Mouse (Mus musculus): ENCODE results near the gene Ndel1.

DNA sequence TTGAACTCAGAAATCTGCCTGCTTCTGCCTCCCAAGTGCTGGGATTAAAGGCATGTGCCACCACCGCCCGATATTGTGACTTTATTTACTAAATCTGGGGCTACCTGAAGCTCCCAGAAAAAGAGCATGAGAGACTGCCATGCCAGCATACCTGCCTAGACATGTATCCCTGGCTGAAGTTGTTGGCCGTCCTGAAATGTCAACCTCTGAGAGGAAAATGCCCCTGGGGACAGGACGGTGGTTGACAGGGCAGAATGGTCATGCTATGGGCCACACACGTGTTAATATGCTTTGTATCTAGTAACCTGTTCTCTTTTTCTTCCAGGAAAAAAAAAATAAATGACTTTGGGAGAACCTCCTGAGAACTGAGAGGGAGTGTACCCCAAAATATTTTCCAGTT, 14.4 kb upstream of the Ndel1 start:
- no peak for TF ChIP-seq POLR2A (IDR thresholded peaks at IDR 0.05; ENCODE audit: extremely low read depth, insufficient read depth, low read length)
- no peak for TF ChIP-seq CTCF (IDR thresholded peaks at IDR 0.05; ENCODE audit: extremely low read depth, insufficient read depth, low read length)

Data from cortical plate, adult 2 months (tissue).